Mouse (Mus musculus): ENCODE data around the gene Pxylp1. TPM values are rescaled to one million over a fixed set of nuclear protein-coding genes. Genes with fewer than 3 reads are reported as not detected.

Gene Pxylp1
- total RNA-seq, 4 experiments from 2014 or later, result 7.7 to 16.5 (median 12.9) TPM

- DNase-seq, result no peak
Measured at GRCm38 (mm10) chr9:96890266-96890665, 2.2 kb downstream of the Pxylp1 start.

DNA sequence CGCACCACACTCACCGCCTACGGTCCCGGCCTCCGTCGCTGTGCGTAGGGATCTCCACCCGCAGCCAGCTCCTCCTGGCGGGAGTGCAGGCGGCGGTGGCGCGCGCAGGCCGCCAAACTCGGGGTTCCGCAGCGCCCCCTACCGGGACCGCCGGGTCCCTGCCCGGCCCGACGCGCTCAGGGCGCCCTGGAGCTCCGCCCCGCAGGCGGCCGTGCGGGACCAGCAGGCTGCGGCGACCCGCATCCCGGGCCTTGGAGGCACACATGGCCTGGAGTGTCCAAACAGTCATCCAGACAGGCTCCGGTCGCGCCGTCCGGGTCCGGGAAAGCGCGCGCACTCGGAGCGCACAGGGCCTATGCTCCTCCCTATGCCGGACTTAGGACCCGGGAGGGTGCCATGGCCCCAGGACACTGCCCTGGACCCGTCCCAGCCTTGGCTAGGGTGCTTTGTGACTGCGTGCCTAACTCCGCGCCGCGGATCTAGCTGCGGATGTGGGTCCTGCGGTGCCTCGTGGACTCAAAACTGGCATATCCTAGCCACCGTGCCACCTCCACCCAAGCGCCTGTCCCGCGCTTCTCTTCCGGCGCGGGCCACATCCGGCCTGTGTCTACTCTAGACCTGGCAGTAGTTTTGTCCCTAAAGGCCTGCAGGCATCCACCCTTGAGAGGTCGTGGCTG lies 3.0 kb downstream of the Pxylp1 start:
- DNase-seq, result peak; percentile 63

GRCm38 (mm10) chr9:96888742-96889344 lies 3.6 kb downstream of the Pxylp1 start:
- DNase-seq, result no peak

GRCm38 (mm10) chr9:96887954-96888353 lies 4.5 kb downstream of the Pxylp1 start:
- DNase-seq, result no peak

DNA sequence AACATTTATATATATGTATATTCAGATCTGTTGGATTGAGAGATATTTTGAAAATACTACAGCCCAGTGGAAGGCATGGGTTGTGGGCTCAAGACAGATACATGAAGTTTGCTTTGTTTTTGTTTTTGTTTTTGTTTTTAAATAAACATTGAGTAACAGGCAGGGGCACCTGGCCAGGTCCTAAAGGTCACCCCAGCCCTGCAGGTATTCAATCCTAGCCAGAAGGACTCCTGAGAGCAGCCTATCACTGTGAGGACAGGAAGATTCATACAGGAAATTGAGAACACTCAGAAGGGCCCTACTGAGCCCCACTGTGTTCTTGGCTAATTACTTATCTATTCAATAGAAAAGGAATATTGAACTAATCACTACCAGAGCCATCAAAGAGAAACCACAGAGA lies 5.0 kb downstream of the Pxylp1 start:
- no peak for DNase-seq

GRCm38 (mm10) chr9:96885781-96886180 lies 6.7 kb downstream of the Pxylp1 start:
- DNase-seq, result no peak

DNA sequence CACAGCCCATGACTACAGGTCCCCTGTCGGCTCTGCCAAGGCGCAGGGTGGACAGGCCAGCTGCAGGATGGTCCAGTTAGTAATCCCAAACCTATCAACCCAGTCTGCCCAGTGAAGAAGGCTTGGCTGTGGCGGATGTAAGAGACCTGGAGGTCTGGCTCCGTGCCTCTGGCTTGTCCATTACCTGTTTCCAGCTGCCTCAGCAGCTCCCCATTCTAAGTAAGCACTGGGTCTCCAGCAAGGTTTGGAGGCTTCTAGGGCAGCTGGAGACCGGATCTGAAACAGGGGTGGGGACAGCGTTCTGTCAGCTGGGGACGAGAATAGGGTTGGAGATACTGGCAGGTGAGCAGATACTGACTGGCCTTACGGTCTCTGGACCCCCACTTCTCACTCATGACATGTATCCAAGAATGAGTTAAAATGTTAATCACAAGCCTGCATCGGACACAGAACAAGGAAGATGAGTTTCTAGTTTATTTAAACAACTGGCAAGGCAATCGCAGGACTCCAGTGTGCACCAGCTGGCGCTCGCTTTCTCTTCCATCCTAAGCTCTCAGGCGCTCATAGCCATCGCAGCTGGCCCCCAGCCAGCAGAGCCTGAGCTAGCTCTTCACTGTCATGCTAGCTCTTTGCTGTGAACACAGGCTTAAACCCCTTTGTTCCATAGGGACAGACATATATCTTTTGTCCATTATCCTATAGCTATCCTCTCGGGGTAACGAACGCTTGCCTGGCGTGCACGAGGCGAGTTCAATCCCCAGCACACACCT lies 9.8 kb downstream of the Pxylp1 start:
- DNase-seq, result no peak

DNA sequence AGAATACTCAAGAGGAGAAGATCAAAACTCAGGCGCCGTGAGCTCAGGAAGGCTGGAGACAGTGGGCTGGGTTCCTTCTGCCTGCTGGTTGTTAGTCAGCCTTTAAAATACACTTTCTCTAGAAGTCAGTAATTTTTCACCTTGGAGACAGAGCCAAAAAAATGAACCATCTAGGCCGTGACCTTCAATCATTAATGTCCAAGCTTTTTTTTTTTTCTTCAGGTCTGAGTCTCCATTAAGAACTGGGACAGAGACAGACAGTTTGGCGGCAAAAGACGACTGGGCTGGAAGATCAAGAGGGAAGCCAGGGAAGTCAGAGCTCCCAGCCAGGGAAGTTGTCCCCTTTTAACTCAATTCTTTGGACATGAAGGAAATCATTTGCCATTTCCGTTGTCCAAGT lies 10.6 kb downstream of the Pxylp1 start:
- DNase-seq, result no peak

GRCm38 (mm10) chr9:96879024-96879423 lies 13.4 kb downstream of the Pxylp1 start:
- no peak for DNase-seq

DNA sequence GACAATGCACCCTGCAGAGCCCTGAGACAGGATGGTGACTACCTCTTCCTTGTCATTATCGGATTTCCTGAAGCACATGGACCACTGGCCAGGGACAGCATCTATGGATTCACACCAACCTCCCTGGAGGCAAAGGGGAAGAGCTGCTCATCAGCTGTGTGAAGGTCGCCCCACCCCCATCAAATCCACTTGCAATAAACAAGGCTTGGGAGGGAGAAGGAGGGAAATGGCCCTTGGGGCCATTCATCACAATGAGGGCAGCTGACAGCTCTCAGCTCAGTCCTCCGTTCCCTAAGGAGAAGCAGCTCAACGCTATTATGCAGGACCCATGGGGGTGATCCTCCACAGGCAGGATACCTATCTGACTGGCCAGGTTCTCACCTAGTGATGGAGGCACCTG lies 14.0 kb downstream of the Pxylp1 start:
- DNase-seq, result no peak

DNA sequence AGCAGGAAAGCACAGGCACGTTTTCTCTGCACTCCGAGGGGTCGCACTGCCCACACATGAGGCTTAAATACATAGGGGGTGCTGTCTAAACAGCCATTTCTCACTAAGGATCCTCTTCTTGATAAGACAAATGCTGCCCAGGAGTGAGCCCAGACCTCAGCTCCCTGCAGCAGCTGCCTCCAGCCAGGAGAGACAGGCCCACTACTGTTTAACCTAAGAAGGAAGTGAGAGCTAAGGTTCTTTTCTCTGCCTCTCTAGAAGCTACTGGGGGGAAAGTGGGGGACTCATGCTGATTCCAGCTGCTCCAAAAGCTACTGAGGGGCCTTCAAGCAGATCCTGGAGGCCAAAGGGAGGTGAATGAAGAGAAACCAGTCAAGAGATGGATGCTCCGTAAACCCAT lies 16.8 kb downstream of the Pxylp1 start:
- no peak for DNase-seq

GRCm38 (mm10) chr9:96873082-96873481 lies 19.4 kb downstream of the Pxylp1 start:
- no peak for DNase-seq

DNA sequence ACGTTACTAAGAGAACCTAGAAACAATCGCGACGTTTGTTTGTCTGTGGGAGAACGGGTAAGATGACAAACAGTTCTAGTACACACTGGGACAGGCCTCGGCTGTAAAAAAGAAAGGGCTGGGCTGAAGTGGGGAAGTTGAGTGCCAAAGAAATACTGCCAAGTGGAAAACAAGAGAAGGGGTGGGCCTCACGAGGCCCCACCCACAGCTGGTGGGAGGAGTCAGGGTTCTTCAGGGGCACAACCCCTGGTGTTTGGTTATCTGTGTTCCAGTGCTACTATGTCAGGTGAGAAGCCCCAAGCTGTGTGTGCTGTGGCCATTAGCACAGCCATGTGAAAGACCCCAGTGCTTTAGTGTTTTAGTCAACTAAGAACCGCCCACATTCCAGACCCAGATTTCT lies 22.4 kb downstream of the Pxylp1 start:
- no peak for DNase-seq

GRCm38 (mm10) chr9:96869542-96869941 lies 22.9 kb downstream of the Pxylp1 start:
- no peak for DNase-seq

GRCm38 (mm10) chr9:96868546-96868945 lies 23.9 kb downstream of the Pxylp1 start:
- DNase-seq, result no peak

GRCm38 (mm10) chr9:96867165-96867564 lies 25.3 kb downstream of the Pxylp1 start:
- DNase-seq, result no peak

DNA sequence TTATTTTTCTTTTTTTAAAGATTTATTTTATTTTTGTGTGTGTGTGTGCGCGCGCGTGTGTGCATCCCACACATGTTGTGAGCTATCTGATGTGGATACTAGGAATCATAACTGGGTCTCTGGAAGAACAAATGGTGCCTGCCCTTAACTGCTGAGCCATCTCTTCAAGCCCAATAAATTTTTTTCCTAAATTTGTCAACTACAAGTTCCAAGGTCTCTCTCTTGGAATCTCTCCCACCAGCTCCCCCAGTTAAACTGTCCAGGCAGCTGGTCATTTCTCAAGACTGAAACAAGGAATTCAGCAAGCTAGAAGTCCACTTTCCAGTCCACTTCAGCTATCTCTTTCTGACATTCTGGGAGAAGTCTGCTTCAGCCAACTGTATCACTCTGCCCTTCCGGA lies 26.3 kb downstream of the Pxylp1 start:
- DNase-seq, result no peak

- no peak for DNase-seq
Measured at GRCm38 (mm10) chr9:96865473-96866050, 26.9 kb downstream of the Pxylp1 start.

DNA sequence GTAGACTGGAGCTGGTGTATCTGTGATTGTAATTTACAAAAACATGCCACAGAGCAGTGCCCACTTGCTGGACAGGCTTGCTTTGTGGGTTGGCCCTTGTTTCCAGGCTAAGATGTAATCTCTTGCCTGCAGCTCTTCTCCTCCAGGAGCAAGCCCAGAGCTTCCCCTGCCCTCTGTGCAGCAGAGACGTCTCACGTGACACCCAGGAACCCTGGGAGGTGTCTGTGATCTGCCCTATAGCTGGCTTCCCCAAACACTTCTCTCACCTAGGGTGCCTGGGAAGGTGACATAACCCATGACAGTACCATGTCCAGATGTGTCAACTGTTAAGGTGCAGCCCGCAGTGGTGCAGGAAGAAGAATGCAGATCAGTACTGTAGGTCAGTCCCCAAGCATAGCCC lies 28.9 kb downstream of the Pxylp1 start:
- DNase-seq, result no peak

DNA sequence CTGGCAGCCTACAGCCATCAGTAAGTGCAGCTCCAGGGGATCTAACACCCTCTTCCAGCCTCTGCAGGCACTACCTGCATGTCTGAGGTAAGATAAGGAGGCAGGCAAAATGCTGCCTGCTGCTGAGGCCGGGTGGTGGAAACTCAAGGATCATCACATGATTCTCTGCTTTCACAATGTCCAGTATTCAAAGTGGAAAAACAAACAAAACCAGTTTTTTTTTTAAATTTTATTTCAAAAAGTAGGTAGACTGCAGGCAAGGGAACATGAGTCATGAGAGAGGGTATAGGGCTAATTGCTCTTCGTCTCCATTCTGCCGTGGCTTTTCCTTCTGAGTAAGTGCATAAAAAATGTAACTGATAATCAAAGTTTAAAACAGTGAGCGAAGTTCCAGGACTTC lies 29.6 kb downstream of the Pxylp1 start:
- no peak for DNase-seq

DNA sequence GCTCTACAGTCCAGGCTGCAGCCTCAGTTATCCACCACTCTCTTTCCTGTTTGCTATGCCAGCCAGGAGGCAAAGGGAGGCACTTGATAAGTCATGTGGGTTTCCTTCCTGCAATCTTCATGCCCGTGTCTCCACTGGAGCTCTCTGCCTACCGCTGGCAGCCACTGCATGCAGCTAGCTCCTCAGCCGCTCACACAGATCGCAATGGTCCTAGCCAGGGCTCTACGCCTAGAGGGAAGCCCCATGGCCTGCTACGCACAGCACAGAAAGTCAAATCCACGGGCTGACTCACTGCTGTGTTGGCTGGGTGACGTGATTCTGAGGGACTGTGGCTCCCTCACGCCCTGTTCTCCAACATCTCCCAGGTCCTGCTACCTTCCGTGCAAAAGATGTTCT lies 31.4 kb downstream of the Pxylp1 start:
- DNase-seq, result no peak

- DNase-seq, result no peak
Measured at GRCm38 (mm10) chr9:96860380-96861091, 31.9 kb downstream of the Pxylp1 start.

DNA sequence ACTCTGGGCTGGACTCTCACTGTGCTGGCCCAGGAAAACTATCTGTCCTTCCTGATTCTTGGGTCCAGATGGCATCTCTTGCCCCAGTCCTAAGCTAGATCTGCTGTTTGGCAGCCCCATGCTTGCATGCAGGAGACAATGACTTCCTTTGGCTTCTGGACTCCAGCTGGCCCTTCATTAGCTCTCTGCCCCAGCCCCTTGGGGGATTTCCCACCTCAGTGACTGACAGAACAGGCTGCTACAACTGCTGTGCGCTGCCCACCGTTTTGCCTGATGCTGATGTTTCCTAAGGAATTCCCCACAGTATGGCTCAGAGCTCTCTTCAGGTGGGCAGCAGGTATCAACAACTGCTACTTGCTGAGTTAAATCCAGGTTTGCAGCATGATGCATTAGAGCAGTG lies 33.4 kb downstream of the Pxylp1 start:
- no peak for DNase-seq

All from adrenal gland, adult 8-10 months (tissue).